Mouse (Mus musculus) heart, postnatal 0 days (tissue): ENCODE results near the gene Olfr960.

Source experiments
- CTCF ChIP-seq: IDR thresholded peaks from 2 replicates; pipeline ENCODE4 v1.5.1; 2016; ENCODE audit warnings: antibody characterized with exemption, control low read depth, low read depth
- EP300 ChIP-seq: IDR thresholded peaks from 2 replicates; pipeline ENCODE4 v1.6.1; 2016; ENCODE audit warnings: antibody characterized with exemption, low read depth

GRCm38 (mm10) chr9:39603333-39603845, 17.8 kb upstream of the Olfr960 start:
- TF ChIP-seq CTCF: no peak
- TF ChIP-seq EP300: no peak
